Mouse (Mus musculus) gastrocnemius, adult 18-20 months (tissue): ENCODE results near the gene Mknk1. TPM values are rescaled to one million over a fixed set of nuclear protein-coding genes. Genes with fewer than 3 reads are reported as not detected.

ENCODE experiments used
- DNase-seq: peaks from one replicate; pipeline ENCODE4 v3.0.0; 2021; ENCODE audit warnings: low spot score
- total RNA-seq, 2 experiments: library from RNA; stranded (reverse); gene quantifications; 2 replicates each; pipeline ENCODE4 v1.2.3; 2021

The Mknk1 gene
- total RNA-seq, 2 experiments from 2014 or later = 21.8 to 26.1 TPM

- no peak for DNase-seq
Measured at GRCm38 (mm10) chr4:115890066-115890465, 51.1 kb downstream of the Mknk1 start.

- no peak for DNase-seq
Measured at GRCm38 (mm10) chr4:115890553-115890952, 51.6 kb downstream of the Mknk1 start, which contains the start of gene 6430628N08Rik. 6430628N08Rik (plus strand) TSS chr4:115890665.

GRCm38 (mm10) chr4:115894281-115894680 lies 55.3 kb downstream of the Mknk1 start:
- no peak for DNase-seq

- DNase-seq = no peak
Measured at GRCm38 (mm10) chr4:115897901-115898631, 59.1 kb downstream of the Mknk1 start.

- peak; percentile 65 for DNase-seq
Measured at GRCm38 (mm10) chr4:115902816-115903215, 63.8 kb downstream of the Mknk1 start.

GRCm38 (mm10) chr4:115904375-115904774 lies 65.4 kb downstream of the Mknk1 start:
- DNase-seq = no peak

GRCm38 (mm10) chr4:115905701-115906100 lies 66.7 kb downstream of the Mknk1 start:
- DNase-seq = no peak

- DNase-seq = no peak
Measured at GRCm38 (mm10) chr4:115906791-115907190, 67.8 kb downstream of the Mknk1 start.

GRCm38 (mm10) chr4:115907994-115908393 lies 69.0 kb downstream of the Mknk1 start:
- DNase-seq = no peak

GRCm38 (mm10) chr4:115908641-115909040 lies 69.6 kb downstream of the Mknk1 start:
- no peak for DNase-seq

GRCm38 (mm10) chr4:115911586-115911985 lies 72.6 kb downstream of the Mknk1 start:
- DNase-seq = no peak

- no peak for DNase-seq
Measured at GRCm38 (mm10) chr4:115919911-115920310, 80.9 kb downstream of the Mknk1 start.

- no peak for DNase-seq
Measured at GRCm38 (mm10) chr4:115922688-115923087, 83.7 kb downstream of the Mknk1 start.

GRCm38 (mm10) chr4:115923262-115923880 lies 84.4 kb downstream of the Mknk1 start:
- DNase-seq = no peak

GRCm38 (mm10) chr4:115927637-115928036 lies 88.6 kb downstream of the Mknk1 start:
- DNase-seq = no peak

Other genes starting within 250 kb of the Mknk1 start
- gene Cyp4a32, start 238.2 kb upstream of the Mknk1 start, total RNA-seq = not detected
- gene Cyp4b1, start 191.5 kb upstream of the Mknk1 start, total RNA-seq = 1 to 10 TPM; 4.1 to 4.9 TPM
- gene Efcab14, start 101.5 kb upstream of the Mknk1 start, total RNA-seq = 10 to 100 TPM; 46.2 to 49.5 TPM
- 1 to 10 TPM; 2.8 to 4.0 TPM for gene Tex38, start 58.2 kb upstream of the Mknk1 start, total RNA-seq
- gene Atpaf1, start 54.4 kb upstream of the Mknk1 start, total RNA-seq = 10 to 100 TPM; 56.9 to 58.7 TPM
- gene Mob3c, start 11.1 kb upstream of the Mknk1 start, total RNA-seq = 1 to 10 TPM; 2.1 to 2.2 TPM
- gene Kncn, start 45.2 kb downstream of the Mknk1 start, total RNA-seq = not detected
- not detected for gene 6430628N08Rik, start 51.5 kb downstream of the Mknk1 start, total RNA-seq
- gene Dmbx1, start 100.7 kb downstream of the Mknk1 start, total RNA-seq = not detected
- gene Faah, start 178.7 kb downstream of the Mknk1 start, total RNA-seq = under 1 TPM; 0.09 to 0.19 TPM
- gene Nsun4, start 214.7 kb downstream of the Mknk1 start, total RNA-seq = 10 to 100 TPM; 13.2 to 14.2 TPM
- 100 to 1,000 TPM; 730 to 801 TPM for gene Uqcrh, start 235.9 kb downstream of the Mknk1 start, total RNA-seq
- gene Lrrc41, start 236.1 kb downstream of the Mknk1 start, total RNA-seq = 10 to 100 TPM; 18.1 to 18.2 TPM